Mouse (Mus musculus) liver, adult 2 months (tissue): ENCODE measurements at regions not wholly inside any gene's neighbourhood (a gene's known extent, or its start where the extent isn't known, plus 50 kb on each side); places are given as distances from the start of the nearest gene placed in this dataset.

Experiments
- CTCF ChIP-seq: fragments of 200-500 bp; IDR thresholded peaks from 2 replicates; pipeline ENCODE4 v1.5.1; 2011; ENCODE audit warnings: low read depth, low read length, control low read depth
- POLR2A ChIP-seq: fragments of 200-500 bp; IDR thresholded peaks from 2 replicates; pipeline ENCODE4 v1.6.1; 2011; ENCODE audit warnings: low read length, control low read depth; ENCODE audit not compliant: insufficient read depth; ENCODE audit errors: extremely low read depth

GRCm38 (mm10) chr19:50087277-50087676, 591.2 kb downstream of the Sorcs1 start:
- no peak for TF ChIP-seq POLR2A
- no peak for TF ChIP-seq CTCF
